Mouse (Mus musculus) kidney, adult 2 months (tissue): ENCODE data around the gene Ndn.

ENCODE experiments used
- CTCF ChIP-seq: fragments of 200-500 bp; conservative IDR thresholded peaks from 2 replicates; pipeline ENCODE4 v1.5.1; 2011; ENCODE audit warnings: low read depth, mild to moderate bottlenecking, control low read depth, low read length, moderate library complexity, mixed read lengths; ENCODE audit not compliant: insufficient read depth, insufficient read length
- POLR2A ChIP-seq: fragments of 200-500 bp; IDR thresholded peaks from one replicate; pipeline ENCODE4 v1.6.1; 2011; ENCODE audit warnings: low read depth, low read length, control low read depth

- no peak for TF ChIP-seq CTCF
- no peak for TF ChIP-seq POLR2A
Measured at GRCm38 (mm10) chr7:62316793-62317192, 29.6 kb upstream of the Ndn start.
